Mouse (Mus musculus) kidney, embryonic 15.5 days (tissue): ENCODE results near the gene Hoxc10. TPM values are rescaled to one million over a fixed set of nuclear protein-coding genes. Genes with fewer than 3 reads are reported as not detected.
A peak's percentile ranks its signal among the peaks of the same experiment; 100 is the strongest.

Experiments used
- ATAC-seq: fragments of 200-750 bp; cut with Nextera tagmentation; replicated peaks from 2 replicates; pipeline ENCODE4 v1.8.0; 2017; ENCODE audit warnings: moderate TSS enrichment; ENCODE audit not compliant: low FRiP score
- H3K27ac ChIP-seq: fragments of 300-500 bp; sonication (generic); 2 replicates; pipeline ENCODE4 v1.5.1; 2015; ENCODE audit warnings: mild to moderate bottlenecking, inconsistent platforms
- H3K27me3 ChIP-seq: fragments of 300-500 bp; sonication (generic); 2 replicates; pipeline ENCODE4 v1.6.1; 2015; ENCODE audit warnings: inconsistent platforms
- H3K36me3 ChIP-seq: fragments of 300-500 bp; sonication (generic); 2 replicates; pipeline ENCODE4 v1.6.1; 2015; ENCODE audit warnings: inconsistent platforms
- H3K4me1 ChIP-seq: fragments of 300-500 bp; sonication (generic); 2 replicates; pipeline ENCODE4 v1.6.1; 2015; ENCODE audit warnings: inconsistent platforms
- H3K4me2 ChIP-seq: fragments of 300-500 bp; sonication (generic); 2 replicates; pipeline ENCODE4 v1.6.1; 2015; ENCODE audit warnings: moderate library complexity, mild to moderate bottlenecking, inconsistent platforms
- H3K4me3 ChIP-seq: fragments of 300-500 bp; sonication (generic); replicated peaks from 2 replicates; pipeline ENCODE4 v1.5.1; 2015; ENCODE audit warnings: mild to moderate bottlenecking, inconsistent platforms
- H3K9ac ChIP-seq: fragments of 300-500 bp; sonication (generic); 2 replicates; pipeline ENCODE4 v1.6.1; 2015; ENCODE audit warnings: mild to moderate bottlenecking, inconsistent platforms
- H3K9me3 ChIP-seq: fragments of 300-500 bp; sonication (generic); replicated peaks from 2 replicates; pipeline ENCODE4 v1.6.1; 2016; ENCODE audit warnings: inconsistent platforms
- WGBS: fragments of 180-500 bp; shearing (Covaris S2); methylation state at CpG from one replicate; pipeline ENCODE4 v1.1.7; 2015; ENCODE audit warnings: mixed read lengths; 5-methylcytosine and 5-hydroxymethylcytosine counted together
- polyA plus RNA-seq: library from polyadenylated mRNA; unstranded; fragments of >200 nt; fragmentation: Nextera tagmentation; extraction: Ambion mirVana; gene quantifications from 2 replicates; pipeline ENCODE4 v1.2.1, GENCODE M21; 2015

Gene Hoxc10
- polyA plus RNA-seq, 1 experiment from 2014 or later: 53.5 TPM

DNA sequence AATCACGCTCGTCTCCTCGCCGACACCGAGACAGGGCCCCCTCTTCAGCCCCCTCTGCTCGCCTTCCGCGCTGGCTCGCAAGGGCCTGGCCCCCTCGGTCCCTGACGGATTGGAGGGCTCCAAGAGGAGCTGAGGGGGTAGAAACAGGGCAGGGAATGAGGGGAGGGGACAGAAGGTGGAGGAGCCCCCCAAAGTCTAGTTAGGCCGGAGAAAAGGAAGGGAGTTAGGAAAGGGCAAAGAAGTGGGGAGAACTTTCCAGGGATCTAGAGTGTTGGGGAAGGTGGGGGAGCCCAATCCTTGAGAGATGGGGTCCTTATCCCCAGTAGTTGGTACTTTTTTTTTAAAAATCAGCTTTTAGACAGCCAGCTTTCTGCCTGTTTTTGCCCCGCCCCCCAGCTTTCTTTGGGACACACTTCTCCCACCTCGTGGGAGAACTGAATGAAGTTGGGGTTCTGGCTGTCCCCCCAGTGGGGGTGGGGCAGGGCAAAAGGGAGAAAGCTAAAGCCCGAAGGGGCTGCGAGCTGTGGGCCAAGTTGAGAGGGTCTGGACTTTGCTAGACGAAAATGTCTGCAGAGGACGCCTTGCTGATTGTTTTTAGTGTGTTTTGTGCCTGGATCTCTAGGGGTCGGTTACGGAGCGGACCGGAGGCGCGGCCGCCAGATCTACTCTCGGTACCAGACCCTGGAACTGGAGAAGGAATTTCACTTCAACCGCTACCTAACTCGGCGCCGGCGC is 43.7 kb downstream of the Hoxc10 start:
- H3K9ac ChIP-seq: peak overlapping the region; percentile 51

DNA sequence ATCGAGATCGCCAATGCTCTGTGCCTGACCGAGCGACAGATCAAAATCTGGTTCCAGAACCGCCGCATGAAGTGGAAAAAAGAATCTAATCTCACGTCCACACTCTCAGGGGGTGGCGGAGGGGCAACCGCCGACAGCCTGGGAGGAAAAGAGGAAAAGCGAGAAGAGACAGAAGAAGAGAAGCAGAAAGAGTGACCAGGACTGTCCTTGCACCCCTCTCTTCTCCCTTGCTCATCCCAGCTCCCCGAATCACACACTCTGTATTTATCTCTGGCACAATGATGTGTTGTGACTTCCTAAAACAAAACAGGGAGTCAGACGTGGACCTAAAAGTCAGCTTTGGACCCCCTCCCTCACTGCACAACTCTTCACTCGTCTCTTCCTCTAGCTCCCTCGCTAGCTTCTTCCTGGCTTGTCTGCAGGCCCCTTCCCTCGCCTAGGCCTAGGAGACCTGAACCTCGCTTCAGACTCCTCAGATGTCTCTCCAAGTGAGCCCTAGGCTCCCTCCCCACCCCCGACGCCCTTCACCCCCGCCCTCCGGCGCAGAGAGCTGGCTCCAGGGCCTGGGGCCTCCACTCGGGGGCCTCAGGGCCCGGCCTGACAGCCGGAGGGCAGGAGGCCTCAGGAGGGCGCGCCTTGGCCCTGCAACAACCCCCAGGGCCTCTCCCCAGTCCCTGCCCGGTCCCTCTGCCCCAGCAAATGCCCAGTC is 44.4 kb downstream of the Hoxc10 start:
- H3K4me2 ChIP-seq: peak overlapping the region; percentile 55
- H3K9ac ChIP-seq: peak overlapping the region; percentile 51
- peaks cover 95% of the 10 kb centered on the region for H3K4me1 ChIP-seq
- no peaks in the 10 kb centered on the region for H3K36me3 ChIP-seq
- ATAC-seq: no peak
- no peaks in the 10 kb centered on the region for H3K9me3 ChIP-seq
- H3K27ac ChIP-seq: peak overlapping the region; percentile 92
- 8% methylated on average over 28 of the region's 28 CpGs for WGBS
- H3K27me3 ChIP-seq: peaks cover 78% of the 10 kb centered on the region
- peak overlapping the region; percentile 35 for H3K4me3 ChIP-seq

More for the DNA sequence above, 43.7 kb downstream of the Hoxc10 start:
- Histone ChIP-seq H3K27me3 (peaks cover 78% of the 10 kb centered on the region), H3K4me1 (peaks cover 95% of the 10 kb centered on the region), H3K27ac (peak overlapping the region; percentile 92), H3K36me3 (no peaks in the 10 kb centered on the region), H3K4me2 (peak overlapping the region; percentile 55), H3K9me3 (no peaks in the 10 kb centered on the region), H3K4me3 (peak overlapping the region; percentile 35)
- ATAC-seq: 0 out of 2 replicates have a peak, but pooled peaks have one; percentile 15
- 3% methylated on average over 31 of the region's 31 CpGs for WGBS

DNA sequence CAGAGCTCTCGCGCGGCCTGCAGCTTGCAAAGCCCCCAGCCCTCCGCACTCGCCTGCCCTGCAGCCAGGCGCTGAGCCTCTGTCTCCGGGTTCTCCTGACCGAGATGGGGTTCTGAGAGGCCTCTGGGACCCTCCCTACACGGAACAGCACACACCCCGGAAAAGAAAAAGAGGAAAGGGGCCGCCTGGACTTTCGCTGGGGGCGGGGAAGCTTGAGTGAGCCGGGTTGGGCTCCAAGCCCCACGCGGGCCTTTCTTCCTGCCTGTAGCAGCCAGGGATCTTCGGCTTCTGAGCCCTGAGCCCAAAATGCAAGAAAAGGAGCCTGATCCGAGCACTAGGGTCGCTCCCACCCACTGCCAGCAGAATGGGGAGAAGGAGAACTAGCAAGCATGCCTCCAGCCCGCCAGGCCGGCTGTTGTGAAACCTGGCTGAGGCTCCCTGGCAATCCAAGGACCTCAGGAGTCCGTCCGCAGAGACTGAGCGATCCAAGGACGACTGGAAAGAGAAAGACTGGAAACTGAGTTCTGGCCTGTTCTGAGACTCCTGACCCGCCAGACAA is 45.4 kb downstream of the Hoxc10 start:
- H3K27ac ChIP-seq: peak overlapping the region; percentile 95
- no peaks in the 10 kb centered on the region for H3K36me3 ChIP-seq
- H3K4me1 ChIP-seq: peaks cover 95% of the 10 kb centered on the region
- peaks cover 80% of the 10 kb centered on the region for H3K27me3 ChIP-seq
- no peak for ATAC-seq
- H3K9ac ChIP-seq: peak overlapping the region; percentile 12
- H3K4me3 ChIP-seq: peak overlapping the region; percentile 15; the same call in 1 of the 2 replicates
- whole genome bisulfite sequencing: 21% methylated on average over 26 of the region's 26 CpGs
- peak overlapping the region; percentile 46 for H3K4me2 ChIP-seq
- H3K9me3 ChIP-seq: no peaks in the 10 kb centered on the region

DNA sequence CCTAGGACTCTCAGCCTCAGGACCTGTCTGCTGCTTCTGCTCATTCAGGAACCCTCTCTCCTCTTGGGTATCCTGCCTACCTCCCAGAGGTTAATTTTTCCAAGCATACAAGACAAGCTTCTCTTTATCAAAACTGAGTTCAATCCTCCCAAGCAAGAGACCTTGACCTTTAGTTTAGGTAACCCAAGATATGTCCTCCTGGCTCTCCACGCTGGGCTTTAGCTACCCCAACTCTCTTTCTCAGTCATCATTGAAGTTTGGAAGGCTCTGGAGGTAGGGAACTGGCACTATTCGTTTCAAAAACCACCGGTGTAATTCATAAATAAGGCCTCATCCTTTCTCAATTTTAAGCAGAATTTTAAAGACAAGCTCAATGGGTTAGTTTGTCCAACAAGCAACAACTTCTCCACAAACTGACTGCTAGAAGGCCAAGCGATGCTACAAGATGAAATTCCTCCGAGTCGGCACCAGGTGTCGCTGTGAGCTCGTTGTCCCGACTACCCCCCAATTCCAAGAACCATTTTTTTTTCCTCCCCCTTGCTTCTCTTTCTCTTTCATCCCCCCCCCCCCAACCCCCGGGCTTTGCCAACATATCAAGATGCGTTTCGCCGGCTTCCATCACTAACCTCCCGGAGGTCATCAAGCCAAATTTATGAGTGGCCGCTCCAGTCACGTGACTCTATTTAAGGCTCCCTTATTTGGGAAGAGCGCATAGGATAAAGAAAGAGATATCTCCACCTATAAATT is 46.8 kb downstream of the Hoxc10 start:
- Histone ChIP-seq H3K4me3 (peak overlapping the region; percentile 42), H3K9me3 (no peaks in the 10 kb centered on the region), H3K9ac (peak overlapping the region; percentile 44; the same call in 1 of the 2 replicates), H3K4me2 (peak overlapping the region; percentile 81), H3K27me3 (peaks cover 75% of the 10 kb centered on the region), H3K36me3 (no peaks in the 10 kb centered on the region), H3K4me1 (peaks cover 95% of the 10 kb centered on the region), H3K27ac (peak overlapping the region; percentile 95)
- ATAC-seq: no peak
- 6% methylated on average over 17 of the region's 17 CpGs for WGBS

DNA sequence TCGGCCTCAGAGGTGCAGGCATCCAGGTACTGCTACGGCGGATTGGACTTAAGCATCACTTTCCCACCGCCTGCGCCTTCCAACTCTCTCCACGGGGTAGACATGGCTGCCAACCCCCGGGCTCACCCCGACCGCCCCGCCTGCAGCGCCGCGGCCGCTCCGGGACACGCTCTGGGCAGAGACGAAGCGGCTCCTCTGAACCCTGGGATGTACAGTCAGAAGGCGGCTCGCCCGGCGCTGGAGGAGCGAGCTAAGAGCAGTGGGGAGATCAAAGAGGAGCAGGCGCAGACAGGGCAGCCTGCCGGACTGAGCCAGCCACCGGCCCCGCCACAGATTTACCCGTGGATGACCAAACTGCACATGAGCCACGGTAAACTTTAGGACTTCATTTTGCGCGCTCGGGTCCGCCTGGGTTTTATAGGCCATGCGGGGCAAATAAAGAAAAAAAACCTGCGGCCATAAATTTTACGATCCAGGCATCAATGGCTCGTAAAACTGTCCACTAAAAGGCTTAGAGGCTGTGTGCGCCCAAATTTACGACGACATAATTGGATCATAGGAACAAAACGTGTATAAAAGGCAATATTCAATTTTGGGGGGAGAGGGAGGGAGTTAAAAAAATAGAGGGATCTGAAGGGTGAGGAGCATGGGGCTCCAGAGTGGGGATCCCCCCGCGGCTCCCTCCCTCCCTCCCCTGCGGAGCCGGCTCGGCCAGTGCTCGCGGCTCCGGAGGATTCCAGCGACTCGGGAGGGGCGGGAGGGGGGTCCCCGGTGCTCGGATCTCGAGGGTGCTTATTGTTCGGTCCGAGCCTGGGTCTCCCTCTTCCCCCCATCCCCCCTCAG is 47.8 kb downstream of the Hoxc10 start:
- no peaks in the 10 kb centered on the region for H3K36me3 ChIP-seq

DNA sequence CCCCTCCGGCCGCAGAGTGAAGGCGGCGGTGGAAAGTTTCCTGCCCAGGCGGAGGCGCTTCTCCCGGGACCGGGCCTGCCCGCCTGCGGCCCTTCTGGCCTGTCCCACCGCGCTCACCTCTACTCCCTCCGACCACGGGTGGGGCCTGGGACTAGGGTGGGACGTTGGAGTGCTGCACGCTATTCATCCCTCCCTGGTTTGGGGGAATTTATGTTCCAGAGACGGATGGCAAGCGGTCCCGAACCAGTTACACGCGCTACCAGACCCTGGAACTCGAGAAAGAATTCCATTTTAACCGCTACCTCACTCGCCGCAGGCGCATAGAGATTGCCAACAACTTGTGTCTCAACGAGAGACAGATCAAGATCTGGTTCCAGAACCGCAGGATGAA is 48.4 kb downstream of the Hoxc10 start:
- Histone ChIP-seq H3K4me2 (peak overlapping the region; percentile 81), H3K27ac (peak overlapping the region; percentile 95), H3K27me3 (peaks cover 84% of the 10 kb centered on the region), H3K9ac (peak overlapping the region; percentile 44), H3K36me3 (no peaks in the 10 kb centered on the region), H3K4me3 (peak overlapping the region; percentile 42), H3K4me1 (peaks cover 94% of the 10 kb centered on the region), H3K9me3 (no peaks in the 10 kb centered on the region)
- no peak; the same call in 1 of the 2 replicates for ATAC-seq
- WGBS: 4% methylated on average over 26 of the region's 28 CpGs

More for the DNA sequence above, 47.8 kb downstream of the Hoxc10 start:
- Histone ChIP-seq H3K9me3 (no peaks in the 10 kb centered on the region), H3K4me1 (peaks cover 94% of the 10 kb centered on the region), H3K27ac (peak overlapping the region; percentile 95), H3K9ac (peak overlapping the region; percentile 44), H3K27me3 (peaks cover 84% of the 10 kb centered on the region), H3K4me3 (peak overlapping the region; percentile 42), H3K4me2 (peak overlapping the region; percentile 81)
- under 1% methylated on average over 49 of the region's 57 CpGs for WGBS
- peak; percentile 75 for ATAC-seq

DNA sequence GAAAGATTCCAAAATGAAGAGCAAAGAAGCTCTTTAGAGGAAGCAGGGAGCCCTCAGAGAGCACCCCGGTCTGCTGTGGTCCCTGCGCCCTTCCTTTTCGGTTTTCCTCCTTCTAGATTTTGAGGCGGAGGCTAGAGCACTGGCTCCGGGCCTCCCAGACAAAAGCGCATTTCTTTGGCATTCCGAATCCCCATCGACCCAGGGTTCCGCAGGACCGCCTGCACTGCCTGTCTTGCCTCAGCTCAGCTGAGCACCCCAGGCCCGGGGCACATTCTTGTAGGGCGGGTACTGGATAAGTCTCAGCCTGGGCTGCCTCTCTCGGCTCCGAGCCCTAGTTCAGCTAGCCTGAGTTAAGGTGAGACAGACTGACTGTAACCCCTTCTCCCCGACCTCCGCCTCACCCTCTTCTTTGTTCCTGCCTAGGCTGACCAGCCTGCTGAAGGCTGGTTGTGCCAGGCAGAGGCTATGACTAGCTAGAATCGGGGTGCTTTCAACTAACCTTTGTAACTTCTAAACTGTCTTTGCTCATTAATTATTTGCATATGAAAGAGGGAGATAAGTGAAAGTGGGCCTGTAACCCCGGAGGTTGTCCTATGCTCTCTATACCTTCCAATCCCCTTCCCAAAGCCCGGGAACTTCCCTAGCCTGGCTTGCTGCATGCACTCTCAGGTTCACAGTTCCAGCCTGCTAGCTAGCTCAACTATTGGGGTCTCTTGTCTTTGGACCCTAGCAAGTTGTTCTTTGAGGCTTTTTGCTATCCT is 49.0 kb downstream of the Hoxc10 start:
- H3K36me3 ChIP-seq: no peaks in the 10 kb centered on the region
- H3K9me3 ChIP-seq: no peaks in the 10 kb centered on the region
- peak overlapping the region; percentile 81 for H3K4me2 ChIP-seq
- H3K4me1 ChIP-seq: peaks cover 94% of the 10 kb centered on the region
- no peak for ATAC-seq
- 22% methylated on average over 19 of the region's 19 CpGs for WGBS
- peaks cover 84% of the 10 kb centered on the region for H3K27me3 ChIP-seq
- H3K27ac ChIP-seq: peak overlapping the region; percentile 95
- peak overlapping the region; percentile 44; the same call in 1 of the 2 replicates for H3K9ac ChIP-seq
- peak overlapping the region; percentile 42 for H3K4me3 ChIP-seq

DNA sequence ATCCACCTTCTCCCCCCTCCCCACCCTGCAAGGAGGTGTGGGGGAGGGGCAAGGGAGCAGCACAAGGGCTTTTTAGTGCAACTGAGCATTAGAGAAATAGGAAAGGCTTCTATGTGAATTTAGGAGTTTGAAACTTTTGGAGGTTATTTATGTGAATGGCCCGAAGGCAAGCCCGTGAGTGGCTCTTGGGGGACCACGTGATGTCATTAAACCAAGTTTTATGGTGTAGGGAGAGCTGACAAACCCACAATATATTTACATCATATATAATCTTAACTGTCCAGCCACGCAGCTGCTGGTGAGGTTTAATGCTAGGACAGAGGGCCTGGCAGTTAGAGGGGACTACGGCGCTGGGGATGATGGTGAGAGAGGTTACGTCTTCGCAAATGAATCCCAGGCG is 52.0 kb downstream of the Hoxc10 start, which contains the start of gene Hoxc4:
Hoxc4 (plus strand) TSS at position 299 of the 400 bp plus-strand sequence.
- Histone ChIP-seq H3K27ac (peak within 1 kb of the TSS; percentile 56), H3K4me1 (peaks cover 95% of the 10 kb centered on the region), H3K9me3 (no peaks in the 10 kb centered on the region), H3K36me3 (no peaks in the 10 kb centered on the region), H3K4me3 (0 out of 2 replicates have a peak within 1 kb of the TSS, but pooled peaks have one; percentile 4), H3K27me3 (peaks cover 86% of the 10 kb centered on the region), H3K9ac (no peak within 1 kb of the TSS), H3K4me2 (peak within 1 kb of the TSS; percentile 36)
- WGBS: 26% methylated on average over 9 of the region's 9 CpGs
- peak; percentile 46 for ATAC-seq

DNA sequence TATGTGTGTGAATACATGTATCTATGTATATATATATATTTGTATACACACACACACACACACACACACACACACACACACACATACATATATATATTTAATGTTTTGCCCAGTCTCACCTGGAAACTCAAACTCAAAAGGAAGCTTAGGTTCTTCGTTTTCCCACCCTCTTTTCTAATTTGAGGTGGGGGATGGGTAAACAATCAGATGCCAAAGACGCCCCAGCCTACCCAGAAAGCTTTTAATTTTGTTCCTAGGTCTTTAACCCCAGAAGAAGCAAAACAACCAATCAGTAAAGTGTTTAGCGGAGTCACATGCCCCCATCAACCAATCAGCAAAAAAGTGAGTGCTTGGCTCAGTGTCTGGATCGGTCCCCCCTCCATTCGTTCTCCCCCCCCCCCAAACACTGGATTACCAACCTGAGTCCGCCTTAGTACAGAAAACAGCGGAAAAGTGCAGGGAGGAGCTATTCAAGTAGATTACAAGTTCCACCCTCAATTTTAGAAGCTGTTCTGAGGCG is 54.4 kb downstream of the Hoxc10 start:
- no peak overlapping the region for H3K4me3 ChIP-seq
- H3K27ac ChIP-seq: no peak overlapping the region
- H3K9ac ChIP-seq: no peak overlapping the region
- H3K27me3 ChIP-seq: peaks cover 82% of the 10 kb centered on the region
- no peaks in the 10 kb centered on the region for H3K36me3 ChIP-seq
- H3K9me3 ChIP-seq: no peaks in the 10 kb centered on the region
- peaks cover 85% of the 10 kb centered on the region for H3K4me1 ChIP-seq
- 13% methylated on average over 8 of the region's 8 CpGs for WGBS
- ATAC-seq: no peak
- peak overlapping the region; percentile 41 for H3K4me2 ChIP-seq
